ENCODE assay signal across 26 mouse cellular contexts in genomic region chr1:189781721-189782345, GRCm38 (mm10). TPM values are rescaled to one million over a fixed set of nuclear protein-coding genes. Genes with fewer than 3 reads are reported as not detected.
DNase-seq lines count a peak whose midpoint lies in the region; ATAC-seq lines count a peak whose summit lies in the region.
"Had no signal": no experiment of that assay in that cellular context is flagged by ENCODE, and none has a peak within 500 bp of the region (broad histone marks: within the 10 kb centered on the region; RNA-seq: fewer than 3 reads in every experiment).

No protein-coding gene starts in this region.

- ATAC-seq in heart, embryonic 16.5 days (replicated peaks; ENCODE audit: extremely low read depth, insufficient read depth, low FRiP score): no peak
- 0 out of 2 replicates have a peak, but pooled peaks have one; percentile 6 for ATAC-seq in common myeloid progenitor, adult 5-6 weeks (replicated peaks; ENCODE audit: low read depth, poor library complexity, severe bottlenecking)
- ATAC-seq: CD4-positive, CD25-positive, alpha-beta regulatory T cell, adult 4 months; forebrain, embryonic 16.5 days; intestine, embryonic 15.5 days; midbrain, embryonic 15.5 days had no signal

- H3K27ac ChIP-seq in heart, embryonic 16.5 days (ENCODE audit: low read length): peak overlapping the region; percentile 24; the same call in 1 of the 2 replicates
- no peak overlapping the region for H3K27ac ChIP-seq in limb, embryonic 10.5 days
- H3K27ac ChIP-seq: embryonic facial prominence, embryonic 10.5 days; forebrain, embryonic 10.5 days; hindbrain, embryonic 14.5 days; intestine, embryonic 15.5 days; midbrain, embryonic 15.5 days; neural tube, embryonic 13.5 days; stomach, embryonic 15.5 days had no signal

- intact Hi-C loops in heart, postnatal 25 days (cut with DNase I): no loop called here

- peaks cover 59% of the 10 kb centered on the region for H3K4me1 ChIP-seq in heart, embryonic 16.5 days (ENCODE audit: control insufficient read depth, insufficient read depth, low read length)
- H3K4me1 ChIP-seq in limb, embryonic 10.5 days: peaks cover 43% of the 10 kb centered on the region
- H3K4me1 ChIP-seq: midbrain, embryonic 15.5 days had no signal

- H3K27me3 ChIP-seq in heart, embryonic 16.5 days (ENCODE audit: control insufficient read depth, insufficient read depth, low read length): no peaks in the 10 kb centered on the region
- no peaks in the 10 kb centered on the region for H3K27me3 ChIP-seq in limb, embryonic 10.5 days (ENCODE audit: low read depth, poor library complexity, severe bottlenecking)
- H3K27me3 ChIP-seq: intestine, embryonic 15.5 days; neural tube, embryonic 13.5 days; stomach, embryonic 15.5 days had no signal

- H3K4me3 ChIP-seq in heart, embryonic 16.5 days (ENCODE audit: low read length): no peak overlapping the region
- no peak overlapping the region for H3K4me3 ChIP-seq in limb, embryonic 10.5 days
- H3K4me3 ChIP-seq: embryonic facial prominence, embryonic 10.5 days; forebrain, embryonic 10.5 days; intestine, embryonic 15.5 days; midbrain, embryonic 15.5 days; myocyte; neural tube, embryonic 13.5 days; stomach, embryonic 15.5 days had no signal

- DNase-seq in heart, postnatal 25 days (ENCODE audit: low spot score): no peak
- peak; percentile 38 to 61 for DNase-seq in thymus, adult 18-20 months
- peak; percentile 53 to 78 for DNase-seq in thymus, postnatal 36 days
- DNase-seq in limb, embryonic 10.5 days (ENCODE audit: low spot score): no peak
- DNase-seq in embryo, embryonic 11 days: no peak
- DNase-seq: adrenal gland, postnatal 14 days; cerebellum, adult 9-10 months; gastrocnemius, postnatal 14 days; heart, adult 18-20 months; heart, postnatal 4 days; kidney, adult 9 months; kidney, postnatal 4 days; left cerebral cortex, postnatal 4 days; lung, embryonic 14.5 days had no signal

- H3K9me3 ChIP-seq in heart, embryonic 16.5 days (replicated peaks; ENCODE audit: control insufficient read depth, low read length): no peaks in the 10 kb centered on the region
- no peaks in the 10 kb centered on the region for H3K9me3 ChIP-seq in limb, embryonic 10.5 days (replicated peaks)
- H3K9me3 ChIP-seq: embryonic facial prominence, embryonic 10.5 days; forebrain, embryonic 10.5 days; intestine, embryonic 15.5 days; midbrain, embryonic 15.5 days; neural tube, embryonic 13.5 days; stomach, embryonic 15.5 days had no signal

- H3K36me3 ChIP-seq in heart, embryonic 16.5 days (ENCODE audit: control insufficient read depth, insufficient read depth): no peaks in the 10 kb centered on the region
- no peaks in the 10 kb centered on the region for H3K36me3 ChIP-seq in limb, embryonic 10.5 days
- H3K36me3 ChIP-seq: embryonic facial prominence, embryonic 10.5 days; forebrain, embryonic 10.5 days; intestine, embryonic 15.5 days; midbrain, embryonic 15.5 days; neural tube, embryonic 13.5 days; stomach, embryonic 15.5 days had no signal

- H3K9ac ChIP-seq in heart, embryonic 16.5 days (ENCODE audit: low read length): no peak overlapping the region
- H3K9ac ChIP-seq: hindbrain, embryonic 14.5 days; intestine, embryonic 15.5 days; lung, embryonic 14.5 days; midbrain, embryonic 15.5 days; neural tube, embryonic 13.5 days; stomach, embryonic 15.5 days had no signal

- 58% methylated on average over 10 of the region's 10 CpGs for WGBS in heart, embryonic 16.5 days
- WGBS in limb, embryonic 10.5 days: 74% methylated on average over 10 of the region's 10 CpGs

- H3K4me2 ChIP-seq in heart, embryonic 16.5 days (ENCODE audit: low read depth, low read length): peak overlapping the region; percentile 17; the same call in 1 of the 2 replicates
- H3K4me2 ChIP-seq: hindbrain, embryonic 14.5 days; intestine, embryonic 15.5 days; lung, embryonic 14.5 days; midbrain, embryonic 15.5 days; neural tube, embryonic 13.5 days; stomach, embryonic 15.5 days had no signal

RNA-seq across cellular contexts. Expression of gene Ptpn14, which starts 53.8 kb away (rescaled TPM):
- 8.0 and 9.6 TPM in 2 replicates for polyA plus RNA-seq in heart, embryonic 16.5 days (2015; fragmentation: Nextera tagmentation; extraction: Ambion mirVana)
- total RNA-seq in heart, postnatal 25 days (2021): 10 to 100 TPM; 29.4 to 30.9 TPM
- total RNA-seq in common myeloid progenitor, adult 5-6 weeks (2017): 2.0 and 2.3 TPM in 2 replicates
- polyA plus RNA-seq in limb, embryonic 10.5 days (2016; fragmentation: Nextera tagmentation; extraction: Ambion mirVana): 5.4 and 6.3 TPM in 2 replicates

Comparison
In these comparisons a context has a peak if more than half of its experiments do, and no peak if none do; other contexts are left out.
1. DNase-seq: peak in thymus, adult 18-20 months (2 of 2) and thymus, postnatal 36 days (2 of 2); none in heart, postnatal 25 days (single experiment), limb, embryonic 10.5 days (single experiment) and embryo, embryonic 11 days (single experiment).